Mouse (Mus musculus): Measurements from ENCODE around the gene Bbc3. TPM values are rescaled to one million over a fixed set of nuclear protein-coding genes. Genes with fewer than 3 reads are reported as not detected.
"Not testable (repeated sequence)": the region's sequence is repeated elsewhere in the genome, so short reads cannot be mapped to it uniquely, and the experiment has no call there.

The Bbc3 gene
- 2.3 TPM in 1 of 2 replicates, not detected in the other for total RNA-seq (2015; ENCODE audit: low replicate concordance)
- total RNA-seq (2017; ENCODE audit: low replicate concordance), result 1.5 and 7.5 TPM in 2 replicates

DNA sequence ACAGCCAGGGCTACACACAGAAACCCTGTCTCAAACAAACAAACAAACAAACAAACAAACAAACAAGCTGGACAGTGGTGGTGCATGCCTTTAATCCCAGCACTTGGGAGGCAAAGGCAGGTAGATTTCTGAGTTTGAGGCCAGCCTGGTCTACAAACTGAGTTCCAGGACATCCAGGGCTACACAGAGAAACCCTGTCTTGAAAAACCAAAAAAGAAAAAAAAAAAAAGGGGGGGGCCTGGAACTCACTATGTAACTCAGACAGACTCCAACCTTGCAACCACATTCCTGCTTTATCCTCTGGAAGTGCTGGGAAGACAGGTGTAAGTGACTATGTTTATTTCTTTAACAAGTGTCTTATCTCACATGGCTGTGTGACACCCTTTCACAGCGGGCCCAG lies at the start of gene Bbc3:
Bbc3 (plus strand) TSS at position 301 of the 400 bp plus-strand sequence.
- ATAC-seq (replicated peaks; ENCODE audit: low FRiP score, poor library complexity, severe bottlenecking), result not testable (repeated sequence)

DNA sequence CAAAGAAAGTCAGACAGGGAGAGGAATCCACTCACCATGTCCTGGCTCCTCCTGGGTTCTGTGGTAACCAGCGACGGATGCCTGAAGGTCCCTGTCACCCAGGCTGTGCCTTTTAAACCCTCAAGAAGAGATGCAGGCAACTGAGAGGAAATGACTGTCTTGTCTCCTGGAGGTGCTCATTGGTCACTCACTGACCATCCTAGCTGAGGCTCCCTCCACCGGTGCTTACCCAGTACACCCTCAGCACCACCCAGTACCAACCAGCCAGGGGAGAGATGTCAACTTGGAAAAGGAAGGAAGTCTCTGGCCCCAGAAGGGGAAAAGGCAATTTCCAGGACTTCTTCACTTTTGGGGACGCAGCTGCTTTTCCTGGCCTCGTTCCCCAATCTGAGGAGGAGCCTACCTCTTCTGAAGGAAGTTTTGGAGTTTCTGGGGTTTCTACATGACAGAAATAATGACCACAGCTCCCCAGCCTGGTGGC lies 49.0 kb upstream of the Bbc3 start, which contains the start of gene C5ar1:
C5ar1 (minus strand) TSS at position 431 of the 481 bp plus-strand sequence.
- no peak for ATAC-seq (replicated peaks; ENCODE audit: low FRiP score, poor library complexity, severe bottlenecking)

DNA sequence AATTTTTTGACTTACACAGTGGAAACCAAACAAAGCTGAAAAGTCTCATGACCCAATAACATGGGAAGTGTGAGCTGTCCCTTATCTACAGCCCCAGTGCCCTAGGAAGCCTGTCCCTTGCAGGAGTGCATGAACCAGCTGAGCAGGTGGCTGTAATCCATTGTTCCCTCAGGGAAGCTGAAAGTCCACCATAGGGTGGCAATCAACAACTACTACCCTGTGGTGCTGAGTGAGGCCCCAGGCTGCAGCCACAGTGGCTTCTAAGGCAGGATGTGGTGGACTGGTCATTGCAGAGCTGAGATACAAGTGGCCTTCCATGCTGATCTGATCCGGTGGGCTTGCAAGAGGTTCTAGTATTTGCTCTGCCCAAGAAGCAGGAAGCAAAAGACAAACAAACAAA lies 47.1 kb upstream of the Bbc3 start:
- no peak for ATAC-seq (replicated peaks; ENCODE audit: low FRiP score, poor library complexity, severe bottlenecking)

DNA sequence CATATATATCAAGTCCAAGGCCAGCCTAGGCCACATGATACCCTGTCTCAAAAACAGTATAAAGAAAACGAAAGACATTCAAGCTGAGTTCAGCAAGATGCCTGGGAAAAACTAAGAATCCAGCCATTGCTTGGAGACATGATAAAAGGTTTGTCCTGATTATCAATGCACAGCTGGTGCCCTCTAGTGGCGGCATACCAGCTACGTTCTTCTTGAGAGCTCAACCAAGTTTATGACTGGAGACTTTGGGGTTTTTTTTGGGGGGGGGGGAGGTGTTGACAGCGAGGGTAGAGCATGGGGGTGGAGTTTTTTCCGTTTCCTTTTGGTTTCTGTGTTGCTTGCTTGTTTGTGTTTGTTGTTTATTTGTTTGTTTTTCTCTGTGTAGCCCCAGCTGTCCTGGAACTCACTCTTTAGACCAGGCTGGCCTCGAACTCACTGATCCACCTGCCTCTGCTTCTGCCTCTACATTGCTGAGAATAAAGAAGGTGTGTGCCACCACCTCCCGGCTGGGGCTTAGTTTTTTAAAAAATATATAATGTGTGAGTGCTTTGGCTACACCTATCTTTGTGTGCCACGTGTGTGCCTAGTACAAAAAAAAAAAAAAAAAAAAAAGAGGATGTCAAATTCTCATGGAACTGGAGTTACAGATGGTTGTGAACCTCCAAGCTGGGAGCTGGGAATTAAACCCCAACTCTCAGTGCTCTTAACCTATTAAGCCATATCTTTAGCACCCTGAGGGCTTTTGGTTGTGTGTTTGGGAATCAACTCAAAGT lies 45.0 kb upstream of the Bbc3 start:
- ATAC-seq (replicated peaks; ENCODE audit: low FRiP score, poor library complexity, severe bottlenecking), result peak; percentile 82

DNA sequence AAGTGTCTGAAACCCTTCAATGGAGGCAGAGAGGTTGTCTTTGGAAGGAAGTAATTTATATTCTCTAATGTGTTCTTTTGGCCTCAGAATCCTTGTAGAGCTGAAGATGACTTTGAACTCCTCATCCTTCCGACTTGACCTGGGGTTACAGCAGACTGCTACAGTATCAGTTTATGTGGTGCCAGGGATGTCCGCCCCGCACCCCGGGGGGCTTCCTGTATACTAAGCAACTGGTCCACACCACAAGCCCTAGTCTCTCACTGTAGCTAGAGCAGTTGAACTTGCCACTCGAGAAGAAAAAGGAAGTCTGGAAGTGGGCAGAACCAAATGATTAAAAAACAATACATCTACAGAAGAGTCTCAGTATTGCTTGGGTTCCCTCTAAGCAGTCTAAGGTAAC lies 44.4 kb upstream of the Bbc3 start:
- ATAC-seq (replicated peaks; ENCODE audit: low FRiP score, poor library complexity, severe bottlenecking), result no peak

DNA sequence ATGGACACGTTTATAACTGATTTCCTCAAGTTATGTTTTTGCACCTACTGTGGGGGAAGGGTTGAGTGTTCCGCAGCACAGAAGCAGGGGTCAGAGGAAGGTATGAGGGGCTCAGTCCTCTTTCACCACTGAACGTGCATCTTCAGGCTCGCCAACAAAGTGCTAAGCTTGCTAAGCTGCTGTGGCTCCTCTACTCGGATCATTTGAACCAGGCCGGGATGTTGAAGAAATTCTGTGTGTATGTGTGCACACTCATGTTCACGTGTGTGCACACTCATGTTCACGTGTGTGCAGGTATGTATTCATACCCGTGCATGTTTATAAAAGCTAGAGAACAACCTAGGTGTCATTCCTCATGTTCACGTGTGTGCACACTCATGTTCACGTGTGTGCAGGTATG lies 42.3 kb upstream of the Bbc3 start:
- ATAC-seq (replicated peaks; ENCODE audit: low FRiP score, poor library complexity, severe bottlenecking), result no peak

DNA sequence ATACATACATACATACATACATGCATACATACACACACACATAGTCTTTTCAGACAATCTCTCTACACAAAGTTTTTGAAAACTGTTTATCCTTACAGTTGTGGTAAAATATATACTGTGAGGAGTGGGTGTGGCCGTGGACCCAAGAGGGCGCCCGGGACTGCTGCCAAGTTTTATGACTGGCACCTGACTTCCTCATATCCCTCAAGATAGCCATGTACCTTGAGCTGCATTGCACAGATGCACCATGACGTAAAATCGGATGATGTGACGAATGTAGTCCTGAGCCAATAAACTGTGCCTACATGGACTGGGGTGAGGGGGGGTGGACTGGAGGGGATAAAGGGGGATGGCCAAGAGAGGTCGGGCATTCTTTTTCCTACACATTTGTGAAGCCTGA lies 41.6 kb upstream of the Bbc3 start:
- ATAC-seq (replicated peaks; ENCODE audit: low FRiP score, poor library complexity, severe bottlenecking), result not testable (repeated sequence)

DNA sequence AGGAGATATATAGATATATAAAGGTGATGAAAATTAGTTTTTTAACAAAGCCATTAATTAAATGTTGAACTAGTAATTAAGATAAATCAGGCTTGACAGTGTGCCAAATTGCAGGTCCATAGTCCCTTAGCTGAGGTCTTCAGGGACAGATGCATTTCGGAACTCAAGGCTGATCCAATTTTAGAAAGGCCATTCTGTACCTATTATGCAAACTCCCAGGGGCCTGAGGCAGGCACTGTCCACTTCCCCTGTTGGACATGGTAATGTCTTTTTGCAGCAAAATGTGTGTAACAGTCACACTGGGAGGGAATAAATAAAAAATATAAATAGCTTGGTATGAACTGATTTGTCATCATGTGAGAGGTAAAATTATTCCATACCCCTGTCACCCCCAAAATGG lies 37.1 kb upstream of the Bbc3 start:
- no peak for ATAC-seq (replicated peaks; ENCODE audit: low FRiP score, poor library complexity, severe bottlenecking)

GRCm38 (mm10) chr7:16272681-16273080 lies 35.5 kb upstream of the Bbc3 start:
- peak; percentile 67 for ATAC-seq (replicated peaks; ENCODE audit: low FRiP score, poor library complexity, severe bottlenecking)

DNA sequence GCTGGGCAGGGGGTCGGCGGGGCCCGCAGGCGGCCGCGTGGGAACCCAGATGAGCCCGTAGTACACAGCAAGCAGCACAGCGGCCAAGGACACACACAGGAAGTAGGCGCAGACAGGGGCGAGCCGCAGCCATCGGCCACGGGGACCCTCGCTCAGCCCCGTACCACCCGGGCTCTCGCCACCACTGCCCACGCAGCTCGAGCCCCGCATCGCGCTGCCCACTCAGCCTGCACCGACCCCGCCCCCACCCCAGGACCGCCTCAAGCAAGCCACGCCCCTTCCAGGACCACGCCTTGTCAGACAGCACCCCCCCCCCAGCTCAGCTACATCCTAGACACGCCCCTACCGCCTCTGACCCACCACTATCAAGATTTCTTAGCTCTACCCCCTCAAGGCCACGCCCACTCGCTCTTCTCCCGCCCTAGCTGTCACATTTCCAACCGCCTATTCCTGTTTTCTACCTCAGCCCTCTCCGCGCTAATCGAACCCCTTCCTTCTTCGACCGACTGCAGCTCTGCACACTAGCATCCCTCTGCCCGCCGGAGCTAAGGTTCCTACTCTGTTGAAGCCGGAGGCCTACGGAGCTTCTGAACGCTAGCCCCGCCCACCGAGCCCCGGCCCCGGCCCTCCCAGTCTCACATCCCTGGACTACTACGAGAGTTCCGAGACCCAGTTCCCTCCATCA lies 35.0 kb upstream of the Bbc3 start, which contains the start of gene Inafm1:
Inafm1 (minus strand) TSS at position 537 of the 685 bp plus-strand sequence.
- ATAC-seq (replicated peaks; ENCODE audit: low FRiP score, poor library complexity, severe bottlenecking), result peak; percentile 59

- peak; percentile 73 for ATAC-seq (replicated peaks; ENCODE audit: low FRiP score, poor library complexity, severe bottlenecking)
Observed at GRCm38 (mm10) chr7:16273766-16274140, 34.4 kb upstream of the Bbc3 start.

GRCm38 (mm10) chr7:16274922-16275890 lies 33.0 kb upstream of the Bbc3 start:
- peak; percentile 48 for ATAC-seq (replicated peaks; ENCODE audit: low FRiP score, poor library complexity, severe bottlenecking)

- no peak for ATAC-seq (replicated peaks; ENCODE audit: low FRiP score, poor library complexity, severe bottlenecking)
Observed at GRCm38 (mm10) chr7:16280721-16281120, 27.5 kb upstream of the Bbc3 start.

GRCm38 (mm10) chr7:16282334-16282733 lies 25.9 kb upstream of the Bbc3 start:
- ATAC-seq (replicated peaks; ENCODE audit: low FRiP score, poor library complexity, severe bottlenecking), result no peak

DNA sequence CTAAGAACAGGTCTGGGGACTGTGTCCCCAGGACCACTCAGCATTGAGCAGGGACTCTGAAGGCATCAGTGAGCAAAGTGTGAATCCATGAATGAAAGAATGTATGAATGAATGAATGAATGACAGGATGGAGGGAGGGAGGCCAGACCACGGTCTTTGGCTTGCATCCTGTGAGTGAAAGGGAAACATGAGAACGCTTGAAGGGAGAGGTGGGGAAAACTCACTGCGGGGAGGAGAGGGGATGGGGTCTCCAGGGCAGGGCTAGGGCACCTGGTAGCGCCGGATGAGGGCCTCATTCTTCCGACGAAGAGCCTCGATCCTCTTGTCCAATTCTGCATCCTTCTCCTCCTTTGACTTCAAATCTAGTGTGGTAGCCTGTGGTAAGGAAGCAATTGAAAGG lies 24.2 kb upstream of the Bbc3 start:
- ATAC-seq (replicated peaks; ENCODE audit: low FRiP score, poor library complexity, severe bottlenecking), result no peak

DNA sequence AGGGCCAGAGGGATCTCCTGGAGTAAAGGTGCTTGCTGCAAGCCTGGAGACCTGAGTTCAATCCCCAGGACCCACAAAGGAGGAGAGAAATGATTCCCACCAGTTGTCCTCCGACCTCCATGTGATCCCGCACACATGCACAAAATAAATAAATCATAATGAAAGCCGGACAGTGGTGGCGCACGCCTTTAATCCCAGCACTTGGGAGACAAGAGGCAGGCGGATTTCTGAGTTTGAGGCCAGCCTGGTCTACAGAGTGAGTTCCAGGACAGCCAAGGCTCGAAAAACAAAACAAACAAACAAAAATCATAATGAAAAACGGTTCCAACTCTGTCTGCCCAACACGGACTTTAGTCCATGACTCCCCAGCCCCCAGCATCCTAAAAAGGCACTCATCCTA lies 23.3 kb upstream of the Bbc3 start:
- no peak for ATAC-seq (replicated peaks; ENCODE audit: low FRiP score, poor library complexity, severe bottlenecking)

DNA sequence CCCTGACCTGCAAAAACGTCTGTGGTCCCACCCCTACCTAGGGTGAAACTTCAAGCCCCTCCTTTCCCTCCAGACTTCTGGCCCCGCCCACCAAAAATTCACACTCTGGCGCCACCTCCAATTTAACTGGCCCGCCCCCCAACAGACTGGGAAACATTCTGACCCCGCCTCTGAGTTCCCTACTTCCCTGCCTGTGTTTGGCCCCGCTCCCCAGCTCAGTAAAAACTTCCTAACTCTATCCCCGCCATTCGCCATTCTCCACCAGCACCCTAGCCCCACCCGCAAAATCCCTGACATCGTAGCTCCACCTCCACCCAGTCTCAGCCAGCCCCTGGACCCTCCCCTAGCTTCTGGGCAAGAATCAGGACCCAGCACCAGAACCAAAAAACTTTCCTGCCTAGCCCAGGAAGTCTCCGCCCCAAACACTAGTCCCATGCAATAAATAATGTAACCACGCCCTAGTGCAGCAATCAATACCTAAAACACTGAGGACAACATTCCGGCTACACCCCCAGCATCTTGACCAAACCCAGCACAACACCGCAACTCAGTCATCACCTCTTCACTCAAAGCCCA lies 22.7 kb upstream of the Bbc3 start:
- ATAC-seq (replicated peaks; ENCODE audit: low FRiP score, poor library complexity, severe bottlenecking), result peak; percentile 26

DNA sequence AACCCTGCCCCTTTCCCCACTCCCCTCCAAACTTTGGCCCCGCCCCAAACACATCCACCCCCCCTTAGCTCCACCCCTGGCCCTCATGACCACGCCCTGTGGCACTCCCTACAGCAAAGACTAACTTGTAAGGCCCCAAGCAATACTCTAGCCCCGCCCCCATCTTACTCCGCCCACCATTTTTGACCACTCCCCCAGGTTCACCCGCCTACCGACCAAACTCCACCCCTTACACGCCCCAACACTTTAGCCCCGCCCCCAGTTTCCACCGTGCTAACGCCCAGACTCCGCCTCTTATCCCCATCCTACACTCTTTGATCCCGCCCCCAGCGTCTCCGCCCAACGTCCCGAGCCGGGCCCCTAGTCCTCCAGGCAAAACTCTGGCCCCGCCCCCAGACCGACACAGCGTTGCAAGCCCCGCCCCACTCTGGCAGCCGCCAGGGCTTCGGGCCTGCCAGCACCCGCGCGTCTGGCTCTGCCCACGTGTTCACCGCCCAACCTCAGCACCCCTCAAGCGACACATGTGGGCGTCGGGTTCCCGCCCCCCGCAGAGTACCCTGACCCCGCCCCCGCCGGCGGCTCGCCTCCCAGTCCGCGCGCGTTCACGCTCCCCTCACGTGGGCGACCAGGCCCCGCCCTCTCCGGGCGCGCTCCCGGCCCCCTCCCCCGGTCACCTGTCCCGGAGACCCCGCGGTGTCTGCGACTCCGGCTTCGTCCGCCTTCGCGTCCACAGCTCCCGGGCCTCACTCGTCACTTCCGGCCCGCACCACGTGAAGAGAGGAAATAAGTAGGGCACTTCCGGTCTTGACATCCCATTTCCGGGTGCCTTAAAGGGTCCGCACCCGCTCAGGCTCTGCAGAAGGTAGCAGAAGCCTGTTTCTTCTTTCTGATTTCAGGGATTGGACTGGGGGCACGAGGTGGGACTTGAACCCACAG lies 21.9 kb upstream of the Bbc3 start, which contains the start of gene Ccdc9:
Ccdc9 (minus strand) TSS at position 770 of the 936 bp plus-strand sequence.
- peak; percentile 85 for ATAC-seq (replicated peaks; ENCODE audit: low FRiP score, poor library complexity, severe bottlenecking)

Data from erythroblast, adult 5-6 weeks (primary cell).